9 mouse cellular contexts compared by ENCODE assay signal in genomic region chr16:58514565-58514964, GRCm38 (mm10). TPM values are rescaled to one million over a fixed set of nuclear protein-coding genes. Genes with fewer than 3 reads are reported as not detected.
DNase-seq lines count a peak whose midpoint lies in the region; ATAC-seq lines count a peak whose summit lies in the region.
"Had no signal": no experiment of that assay in that cellular context is flagged by ENCODE, and none has a peak within 500 bp of the region (broad histone marks: within the 10 kb centered on the region; RNA-seq: fewer than 3 reads in every experiment).

No protein-coding gene starts in this region.

- no peak for ATAC-seq in kidney, embryonic 14.5 days (ENCODE audit: low FRiP score, low TSS enrichment)

- H3K27me3 ChIP-seq in kidney, embryonic 14.5 days (ENCODE audit: control insufficient read depth, insufficient read depth, low read length), result no peaks in the 10 kb centered on the region
- no peaks in the 10 kb centered on the region for H3K27me3 ChIP-seq in limb, embryonic 10.5 days (ENCODE audit: low read depth, poor library complexity, severe bottlenecking)
- H3K27me3 ChIP-seq: limb, embryonic 13.5 days had no signal

- no peak overlapping the region for H3K9ac ChIP-seq in kidney, embryonic 14.5 days (ENCODE audit: low read depth, low read length)
- H3K9ac ChIP-seq: limb, embryonic 13.5 days had no signal

- no peak overlapping the region for H3K27ac ChIP-seq in kidney, embryonic 14.5 days (ENCODE audit: low read depth, low read length)
- no peak overlapping the region for H3K27ac ChIP-seq in limb, embryonic 10.5 days

- 79% methylated on average over 9 of the region's 9 CpGs for WGBS in kidney, embryonic 14.5 days
- WGBS in limb, embryonic 10.5 days, result 87% methylated on average over 9 of the region's 9 CpGs

- no peaks in the 10 kb centered on the region for H3K36me3 ChIP-seq in kidney, embryonic 14.5 days (ENCODE audit: control insufficient read depth, insufficient read depth, low read length)
- H3K36me3 ChIP-seq in limb, embryonic 10.5 days, result no peaks in the 10 kb centered on the region
- H3K36me3 ChIP-seq: limb, embryonic 13.5 days had no signal

- H3K4me3 ChIP-seq in kidney, embryonic 14.5 days (ENCODE audit: low read length), result no peak overlapping the region
- no peak overlapping the region for H3K4me3 ChIP-seq in limb, embryonic 10.5 days
- H3K4me3 ChIP-seq: limb, embryonic 13.5 days had no signal

- H3K4me2 ChIP-seq in kidney, embryonic 14.5 days (replicated peaks; ENCODE audit: low read depth, low read length), result no peak overlapping the region

- peak; percentile 52 for DNase-seq in kidney, adult 11 months
- DNase-seq in c-Kit-negative CD71-positive TER-119-positive erythroid progenitor cells, embryonic 14.5 days (ENCODE audit: low read depth, low spot score), result peak; percentile 84
- peak; percentile 52 for DNase-seq in kidney, postnatal 10 days
- peak; percentile 34 to 62 for DNase-seq in natural killer cell, adult 2 months (ENCODE audit: low spot score in 2 of 2)
- DNase-seq in limb, embryonic 10.5 days (ENCODE audit: low spot score), result no peak
- no peak for DNase-seq in cerebellum, adult 11-12 months
- DNase-seq in cerebellum, postnatal 14 days, result no peak

- no peaks in the 10 kb centered on the region for H3K9me3 ChIP-seq in kidney, embryonic 14.5 days (ENCODE audit: control insufficient read depth, low read length)
- H3K9me3 ChIP-seq in limb, embryonic 10.5 days (replicated peaks), result no peaks in the 10 kb centered on the region
- H3K9me3 ChIP-seq: limb, embryonic 13.5 days had no signal

- H3K4me1 ChIP-seq in kidney, embryonic 14.5 days (ENCODE audit: control insufficient read depth, insufficient read depth, low read length), result peaks cover 26% of the 10 kb centered on the region
- peaks cover 42% of the 10 kb centered on the region for H3K4me1 ChIP-seq in limb, embryonic 10.5 days

RNA-seq across cellular contexts. Expression of gene St3gal6, which starts 9.5 kb away (rescaled TPM):
- 46.9 and 56.9 TPM in 2 replicates for polyA plus RNA-seq in kidney, embryonic 14.5 days (2014; fragmentation: Nextera tagmentation; extraction: Ambion mirVana)
- polyA plus RNA-seq in limb, embryonic 10.5 days (2016; fragmentation: Nextera tagmentation; extraction: Ambion mirVana), result 10.8 and 13.5 TPM in 2 replicates

Comparison
In these comparisons a context has a peak if more than half of its experiments do, and no peak if none do; other contexts are left out.
1. DNase-seq: peak in kidney, adult 11 months (single experiment), c-Kit-negative CD71-positive TER-119-positive erythroid progenitor cells, embryonic 14.5 days (single experiment), kidney, postnatal 10 days (single experiment) and natural killer cell, adult 2 months (2 of 2); none in limb, embryonic 10.5 days (single experiment), cerebellum, adult 11-12 months (single experiment) and cerebellum, postnatal 14 days (0 of 2).